ENCODE assay signal across 8 mouse cellular contexts in the genomic region with DNA sequence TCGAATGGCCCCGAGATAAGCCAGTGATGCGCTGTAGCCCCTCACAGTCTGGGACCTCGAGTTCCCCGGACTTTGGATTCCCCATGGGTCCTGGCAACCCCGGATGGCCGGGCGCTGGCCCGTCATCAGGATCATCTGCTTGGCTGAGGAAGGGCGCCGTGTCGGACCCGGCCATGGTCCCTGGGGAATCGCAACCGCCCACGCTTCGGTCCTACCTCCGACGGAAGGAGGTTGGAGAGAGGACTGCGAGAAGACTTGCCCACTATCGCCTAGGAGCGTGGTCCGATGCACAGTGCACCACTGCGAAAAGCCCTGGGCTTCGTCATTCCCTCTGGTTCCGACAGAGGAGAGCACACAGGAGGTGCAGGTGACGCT. TPM values are rescaled to one million over a fixed set of nuclear protein-coding genes. Genes with fewer than 3 reads are reported as not detected.
DNase-seq lines count a peak whose midpoint lies in the region; ATAC-seq and TF ChIP-seq lines count a peak whose summit lies in the region.

No protein-coding gene starts in this region.

- peaks cover 8% of the 10 kb centered on the region; the same call in 1 of the 2 replicates for H3K4me1 ChIP-seq in lung, adult 2 months (ENCODE audit: control insufficient read depth, insufficient read depth, low read length)
- H3K4me1 ChIP-seq in forebrain, postnatal 0 days (ENCODE audit: insufficient read depth) = peaks cover 7% of the 10 kb centered on the region; the same call in 1 of the 2 replicates
- H3K4me1 ChIP-seq in small intestine, adult 2 months (ENCODE audit: control insufficient read depth, insufficient read depth, insufficient read length, low read length) = peaks cover 5% of the 10 kb centered on the region; the same call in 1 of the 2 replicates

- no peaks in the 10 kb centered on the region for H3K9me3 ChIP-seq in forebrain, postnatal 0 days (ENCODE audit: low read length)

- H3K4me3 ChIP-seq in lung, adult 2 months (replicated peaks; ENCODE audit: extremely low read depth, low read depth, low read length) = peak overlapping the region; percentile 96
- peak overlapping the region; percentile 86 for H3K4me3 ChIP-seq in forebrain, postnatal 0 days (ENCODE audit: low read depth, low read length)
- peak overlapping the region; percentile 76 for H3K4me3 ChIP-seq in small intestine, adult 2 months (ENCODE audit: low read depth, low read length)

- peak overlapping the region; percentile 66; the same call in 1 of the 2 replicates for H3K27ac ChIP-seq in forebrain, postnatal 0 days (ENCODE audit: low read depth, low read length)
- H3K27ac ChIP-seq in small intestine, adult 2 months (ENCODE audit: insufficient read depth, low read depth, low read length) = peak overlapping the region; percentile 1; the same call in 1 of the 2 replicates

- peaks cover 29% of the 10 kb centered on the region for H3K36me3 ChIP-seq in forebrain, postnatal 0 days (ENCODE audit: insufficient read depth)
- peaks cover 19% of the 10 kb centered on the region for H3K36me3 ChIP-seq in small intestine, adult 2 months (ENCODE audit: control insufficient read depth, insufficient read depth, low read length)

- under 1% methylated on average over 27 of the region's 27 CpGs for WGBS in lung, adult 2 months
- 3% methylated on average over 27 of the region's 27 CpGs for WGBS in forebrain, postnatal 0 days
- WGBS in small intestine, adult 2 months = 2% methylated on average over 27 of the region's 27 CpGs

- no peaks in the 10 kb centered on the region for H3K27me3 ChIP-seq in forebrain, postnatal 0 days (ENCODE audit: insufficient read depth, low read length)
- H3K27me3 ChIP-seq in small intestine, adult 2 months (ENCODE audit: control insufficient read depth, insufficient read depth, low read length) = no peaks in the 10 kb centered on the region

- TF ChIP-seq CTCF in lung, adult 2 months (IDR thresholded peaks at IDR 0.05; ENCODE audit: insufficient read depth, low read length) = no peak
- no peak for TF ChIP-seq CTCF in forebrain, postnatal 0 days (IDR thresholded peaks at IDR 0.05; ENCODE audit: low read depth)
- no peak for TF ChIP-seq CTCF in small intestine, adult 2 months (IDR thresholded peaks at IDR 0.05; ENCODE audit: extremely low read depth, insufficient read length, insufficient replicate concordance, low read depth, low read length)

- peak; percentile 16; the same call in 1 of the 2 replicates for ATAC-seq in common myeloid progenitor, adult 5-6 weeks (replicated peaks; ENCODE audit: low read depth, poor library complexity, severe bottlenecking)
- peak; percentile 36 for ATAC-seq in forebrain, postnatal 0 days

- H3K4me2 ChIP-seq in forebrain, postnatal 0 days (ENCODE audit: low read depth) = peak overlapping the region; percentile 94

- peak overlapping the region; percentile 82 for H3K9ac ChIP-seq in forebrain, postnatal 0 days

- no peak for TF ChIP-seq POLR2A in lung, adult 2 months (IDR thresholded peaks at IDR 0.05; ENCODE audit: borderline replicate concordance, extremely low read depth, low read depth, low read length)
- TF ChIP-seq POLR2A in small intestine, adult 2 months (IDR thresholded peaks at IDR 0.05; ENCODE audit: low read depth, low read length) = no peak

- no peak for DNase-seq in lung, adult 2 months
- DNase-seq in lung, postnatal 36 days = no peak
- no peak for DNase-seq in forebrain, postnatal 0 days
- peak; percentile 19 for DNase-seq in liver
- DNase-seq in B cell, adult 2 months = no peak
- no peak for DNase-seq in adrenal gland, adult 2 months

RNA-seq across cellular contexts. Expression of a gene that starts 0.4 kb away (rescaled TPM):
- polyA plus RNA-seq in lung, adult 2 months (2012; rRNA removed) = 246 and 274 TPM in 2 replicates
- total RNA-seq in common myeloid progenitor, adult 5-6 weeks (2017) = 5.6 and 11.3 TPM in 2 replicates
- total RNA-seq in forebrain, postnatal 0 days (2014; rRNA removed) = 102 and 198 TPM in 2 replicates
- polyA plus RNA-seq in forebrain, postnatal 0 days (2015; fragmentation: Nextera tagmentation; extraction: Ambion mirVana) = 71.3 and 78.4 TPM in 2 replicates
- 91.7 and 149 TPM in 2 replicates for polyA plus RNA-seq in small intestine, adult 2 months (2012; rRNA removed)
- total RNA-seq in adrenal gland, adult 2 months (2021) = 10 to 100 TPM; 31.3 to 39.0 TPM
- 223 and 234 TPM in 2 replicates for polyA plus RNA-seq in adrenal gland, adult 2 months (2012; rRNA removed)

RNA-seq across cellular contexts. Expression of a gene that starts 7.5 kb away (rescaled TPM):
- polyA plus RNA-seq in lung, adult 2 months (2012; rRNA removed) = 16.3 and 17.4 TPM in 2 replicates
- total RNA-seq in common myeloid progenitor, adult 5-6 weeks (2017) = 16.4 and 22.4 TPM in 2 replicates
- 1.4 and 1.7 TPM in 2 replicates for total RNA-seq in forebrain, postnatal 0 days (2014; rRNA removed)
- 0.15 and 0.38 TPM in 2 replicates for polyA plus RNA-seq in forebrain, postnatal 0 days (2015; fragmentation: Nextera tagmentation; extraction: Ambion mirVana)
- polyA plus RNA-seq in small intestine, adult 2 months (2012; rRNA removed) = 10.7 and 23.5 TPM in 2 replicates
- 1 to 10 TPM in 1 of 2 experiments, under 1 TPM in 1; 0.43 to 1.1 TPM for total RNA-seq in adrenal gland, adult 2 months (2021)
- 1.2 and 2.0 TPM in 2 replicates for polyA plus RNA-seq in adrenal gland, adult 2 months (2012; rRNA removed)

RNA-seq across cellular contexts. Expression of a gene that starts 19.6 kb away (rescaled TPM):
- 6.0 and 6.5 TPM in 2 replicates for polyA plus RNA-seq in lung, adult 2 months (2012; rRNA removed)
- total RNA-seq in common myeloid progenitor, adult 5-6 weeks (2017) = 18.2 and 24.4 TPM in 2 replicates
- total RNA-seq in forebrain, postnatal 0 days (2014; rRNA removed) = 5.2 and 6.3 TPM in 2 replicates
- polyA plus RNA-seq in forebrain, postnatal 0 days (2015; fragmentation: Nextera tagmentation; extraction: Ambion mirVana) = 2.2 and 2.4 TPM in 2 replicates
- polyA plus RNA-seq in small intestine, adult 2 months (2012; rRNA removed) = 2.0 and 5.2 TPM in 2 replicates
- total RNA-seq in adrenal gland, adult 2 months (2021) = 1 to 10 TPM; 5.6 to 8.2 TPM
- 4.9 and 5.4 TPM in 2 replicates for polyA plus RNA-seq in adrenal gland, adult 2 months (2012; rRNA removed)

RNA-seq across cellular contexts. Expression of a gene that starts 37.8 kb away (rescaled TPM):
- polyA plus RNA-seq in lung, adult 2 months (2012; rRNA removed) = 11.0 and 20.6 TPM in 2 replicates
- 0.32 TPM in 1 of 2 replicates, not detected in the other for total RNA-seq in common myeloid progenitor, adult 5-6 weeks (2017)
- total RNA-seq in forebrain, postnatal 0 days (2014; rRNA removed) = 0.67 TPM in 1 of 2 replicates, not detected in the other
- polyA plus RNA-seq in forebrain, postnatal 0 days (2015; fragmentation: Nextera tagmentation; extraction: Ambion mirVana) = not detected in 2 replicates
- 3.9 and 8.0 TPM in 2 replicates for polyA plus RNA-seq in small intestine, adult 2 months (2012; rRNA removed)
- total RNA-seq in adrenal gland, adult 2 months (2021) = under 1 TPM; 0.24 to 0.29 TPM
- 0.50 and 0.73 TPM in 2 replicates for polyA plus RNA-seq in adrenal gland, adult 2 months (2012; rRNA removed)

RNA-seq across cellular contexts. Expression of a gene that starts 51.7 kb away (rescaled TPM):
- 31.4 and 33.2 TPM in 2 replicates for polyA plus RNA-seq in lung, adult 2 months (2012; rRNA removed)
- total RNA-seq in common myeloid progenitor, adult 5-6 weeks (2017) = 22.5 and 23.1 TPM in 2 replicates
- total RNA-seq in forebrain, postnatal 0 days (2014; rRNA removed) = 26.1 and 26.4 TPM in 2 replicates
- 17.3 and 19.3 TPM in 2 replicates for polyA plus RNA-seq in forebrain, postnatal 0 days (2015; fragmentation: Nextera tagmentation; extraction: Ambion mirVana)
- 9.9 and 20.3 TPM in 2 replicates for polyA plus RNA-seq in small intestine, adult 2 months (2012; rRNA removed)
- 10 to 100 TPM; 39.5 to 73.6 TPM for total RNA-seq in adrenal gland, adult 2 months (2021)
- 55.5 and 69.8 TPM in 2 replicates for polyA plus RNA-seq in adrenal gland, adult 2 months (2012; rRNA removed)
